Comparison of ENCODE assay signal across 9 mouse cellular contexts in genomic region chr7:30954971-30955520, GRCm38 (mm10). TPM values are rescaled to one million over a fixed set of nuclear protein-coding genes. Genes with fewer than 3 reads are reported as not detected.
DNase-seq lines count a peak whose midpoint lies in the region; ATAC-seq and TF ChIP-seq lines count a peak whose summit lies in the region.
"Had no signal": no experiment of that assay in that cellular context is flagged by ENCODE, and none has a peak within 500 bp of the region (broad histone marks: within the 10 kb centered on the region; RNA-seq: fewer than 3 reads in every experiment).

No protein-coding gene starts in this region.

- H3K36me3 ChIP-seq in heart, embryonic 10.5 days = peaks cover 65% of the 10 kb centered on the region
- peaks cover 78% of the 10 kb centered on the region for H3K36me3 ChIP-seq in G1E (replicated peaks)
- H3K36me3 ChIP-seq in forebrain, postnatal 0 days (ENCODE audit: insufficient read depth) = peaks cover 44% of the 10 kb centered on the region
- H3K36me3 ChIP-seq in liver, embryonic 15.5 days (replicated peaks) = peaks cover 68% of the 10 kb centered on the region

- H3K9ac ChIP-seq in forebrain, postnatal 0 days = 0 out of 2 replicates have a peak overlapping the region, but pooled peaks have one; percentile 99
- H3K9ac ChIP-seq in liver, embryonic 15.5 days = peak overlapping the region; percentile 98; the same call in 1 of the 2 replicates

- no peak for DNase-seq in heart, embryonic 10.5 days (ENCODE audit: low spot score)
- DNase-seq in heart, adult 18-20 months = no peak
- no peak for DNase-seq in G1E (ENCODE audit: low spot score)
- no peak for DNase-seq in forebrain, postnatal 0 days
- DNase-seq in ovary, postnatal 10 days (ENCODE audit: low spot score) = no peak
- DNase-seq in c-Kit-positive CD71-positive TER-119-positive erythroid progenitor cells, embryonic 14.5 days (ENCODE audit: low spot score) = no peak
- DNase-seq in right cerebral cortex, adult 18-20 months = no peak

- no peaks in the 10 kb centered on the region for H3K9me3 ChIP-seq in heart, embryonic 10.5 days
- no peaks in the 10 kb centered on the region for H3K9me3 ChIP-seq in G1E (replicated peaks)
- no peaks in the 10 kb centered on the region for H3K9me3 ChIP-seq in forebrain, postnatal 0 days (ENCODE audit: low read length)
- H3K9me3 ChIP-seq in liver, embryonic 15.5 days (replicated peaks) = no peaks in the 10 kb centered on the region

- peaks cover 20% of the 10 kb centered on the region for H3K4me1 ChIP-seq in heart, embryonic 10.5 days
- peaks cover 54% of the 10 kb centered on the region for H3K4me1 ChIP-seq in G1E (ENCODE audit: insufficient read depth, low read depth, low read length)
- peaks cover 15% of the 10 kb centered on the region for H3K4me1 ChIP-seq in forebrain, postnatal 0 days (ENCODE audit: insufficient read depth)
- peaks cover 47% of the 10 kb centered on the region for H3K4me1 ChIP-seq in liver, embryonic 15.5 days (replicated peaks)

- H3K27ac ChIP-seq in heart, embryonic 10.5 days = no peak overlapping the region
- no peak overlapping the region for H3K27ac ChIP-seq in forebrain, postnatal 0 days (ENCODE audit: low read depth, low read length)
- peak overlapping the region; percentile 93; the same call in 1 of the 2 replicates for H3K27ac ChIP-seq in liver, embryonic 15.5 days (replicated peaks)

- no peak for TF ChIP-seq CTCF in G1E (IDR thresholded peaks at IDR 0.05; ENCODE audit: low read depth, low read length)
- no peak for TF ChIP-seq CTCF in forebrain, postnatal 0 days (IDR thresholded peaks at IDR 0.05; ENCODE audit: low read depth)

- no peaks in the 10 kb centered on the region for H3K27me3 ChIP-seq in heart, embryonic 10.5 days (ENCODE audit: insufficient read depth, poor library complexity, severe bottlenecking)
- H3K27me3 ChIP-seq in G1E (ENCODE audit: insufficient read depth, low read length) = no peaks in the 10 kb centered on the region
- H3K27me3 ChIP-seq in forebrain, postnatal 0 days (ENCODE audit: insufficient read depth, low read length) = no peaks in the 10 kb centered on the region
- H3K27me3 ChIP-seq in liver, embryonic 15.5 days = no peaks in the 10 kb centered on the region

- H3K4me2 ChIP-seq in forebrain, postnatal 0 days (ENCODE audit: low read depth) = peak overlapping the region; percentile 67
- peak overlapping the region; percentile 93 for H3K4me2 ChIP-seq in liver, embryonic 15.5 days

- 91% methylated on average over 12 of the region's 12 CpGs for WGBS in heart, embryonic 10.5 days
- WGBS in forebrain, postnatal 0 days = 85% methylated on average over 12 of the region's 12 CpGs
- WGBS in liver, embryonic 15.5 days (ENCODE audit: insufficient replicate concordance) = 88% methylated on average over 12 of the region's 12 CpGs

- no peak for ATAC-seq in G1E (ENCODE audit: extremely low read depth, insufficient number of reproducible peaks, low FRiP score, poor library complexity, severe bottlenecking)
- no peak for ATAC-seq in forebrain, postnatal 0 days
- no peak for ATAC-seq in liver, embryonic 15.5 days (ENCODE audit: insufficient read depth)

- H3K4me3 ChIP-seq in heart, embryonic 10.5 days = peak overlapping the region; percentile 98
- peak overlapping the region; percentile 92 for H3K4me3 ChIP-seq in G1E (ENCODE audit: low read depth, low read length)
- H3K4me3 ChIP-seq in forebrain, postnatal 0 days (ENCODE audit: low read depth, low read length) = peak overlapping the region; percentile 94
- peak overlapping the region; percentile 96 for H3K4me3 ChIP-seq in liver, embryonic 15.5 days (replicated peaks)

RNA-seq across cellular contexts. Expression of gene Usf2, which starts 1.6 kb away (rescaled TPM):
- polyA plus RNA-seq in heart, embryonic 10.5 days (2016; fragmentation: Nextera tagmentation; extraction: Ambion mirVana) = 15.0 and 26.9 TPM in 2 replicates
- 100 to 1,000 TPM in 1 of 2 experiments, 10 to 100 TPM in 1; 99.4 to 112 TPM for total RNA-seq in heart, adult 18-20 months (2021)
- total RNA-seq in G1E (2014; fragmentation: Nextera tagmentation) (132 and 135 TPM in 2 replicates), G1E (2017) (63.8 and 69.9 TPM in 2 replicates)
- polyA plus RNA-seq in G1E (2012) = 101 and 113 TPM in 2 replicates
- 81.4 and 93.9 TPM in 2 replicates for total RNA-seq in forebrain, postnatal 0 days (2014; rRNA removed)
- polyA plus RNA-seq in forebrain, postnatal 0 days (2015; fragmentation: Nextera tagmentation; extraction: Ambion mirVana) = 18.9 and 22.6 TPM in 2 replicates
- polyA plus RNA-seq in liver, embryonic 15.5 days (2015; fragmentation: Nextera tagmentation; extraction: Ambion mirVana) = 12.4 TPM in 2 replicates

RNA-seq across cellular contexts. Expression of gene Hamp, which starts 11.2 kb away (rescaled TPM):
- polyA plus RNA-seq in heart, embryonic 10.5 days (2016; fragmentation: Nextera tagmentation; extraction: Ambion mirVana) = not detected in 2 replicates
- 10 to 100 TPM; 12.3 to 17.5 TPM for total RNA-seq in heart, adult 18-20 months (2021)
- total RNA-seq in G1E (2014; fragmentation: Nextera tagmentation) (not detected in 2 replicates), G1E (2017) (not detected in 2 replicates)
- polyA plus RNA-seq in G1E (2012) = not detected in 2 replicates
- total RNA-seq in forebrain, postnatal 0 days (2014; rRNA removed) = not detected in 2 replicates
- not detected in 2 replicates for polyA plus RNA-seq in forebrain, postnatal 0 days (2015; fragmentation: Nextera tagmentation; extraction: Ambion mirVana)
- 22.2 and 25.5 TPM in 2 replicates for polyA plus RNA-seq in liver, embryonic 15.5 days (2015; fragmentation: Nextera tagmentation; extraction: Ambion mirVana)
- total RNA-seq: layer of hippocampus, postnatal 10 days had no signal

RNA-seq across cellular contexts. Expression of gene Lsr, which starts 18.2 kb away (rescaled TPM):
- 16.6 and 40.3 TPM in 2 replicates for polyA plus RNA-seq in heart, embryonic 10.5 days (2016; fragmentation: Nextera tagmentation; extraction: Ambion mirVana)
- 1 to 10 TPM; 4.2 to 5.2 TPM for total RNA-seq in heart, adult 18-20 months (2021)
- total RNA-seq in G1E (2014; fragmentation: Nextera tagmentation) (not detected in 2 replicates), G1E (2017) (0.11 TPM in 1 of 2 replicates, not detected in the other)
- polyA plus RNA-seq in G1E (2012) = not detected in 2 replicates
- total RNA-seq in forebrain, postnatal 0 days (2014; rRNA removed) = 17.6 and 19.3 TPM in 2 replicates
- polyA plus RNA-seq in forebrain, postnatal 0 days (2015; fragmentation: Nextera tagmentation; extraction: Ambion mirVana) = 25.1 and 25.9 TPM in 2 replicates
- 28.1 and 31.2 TPM in 2 replicates for polyA plus RNA-seq in liver, embryonic 15.5 days (2015; fragmentation: Nextera tagmentation; extraction: Ambion mirVana)

RNA-seq across cellular contexts. Expression of gene Fam187b, which starts 18.5 kb away (rescaled TPM):
- 1.2 and 2.5 TPM in 2 replicates for polyA plus RNA-seq in heart, embryonic 10.5 days (2016; fragmentation: Nextera tagmentation; extraction: Ambion mirVana)
- total RNA-seq in heart, adult 18-20 months (2021) = not detected
- not detected in 2 replicates for total RNA-seq in G1E (2014; fragmentation: Nextera tagmentation)
- 0.12 and 0.27 TPM in 2 replicates for total RNA-seq in G1E (2017)
- 0.03 TPM in 1 of 2 replicates, not detected in the other for polyA plus RNA-seq in G1E (2012)
- total RNA-seq in forebrain, postnatal 0 days (2014; rRNA removed) = 0.08 and 0.48 TPM in 2 replicates
- polyA plus RNA-seq in forebrain, postnatal 0 days (2015; fragmentation: Nextera tagmentation; extraction: Ambion mirVana) = 0.50 and 0.78 TPM in 2 replicates
- polyA plus RNA-seq in liver, embryonic 15.5 days (2015; fragmentation: Nextera tagmentation; extraction: Ambion mirVana) = 2.4 and 3.4 TPM in 2 replicates

RNA-seq across cellular contexts. Expression of gene Hamp2, which starts 30.6 kb away (rescaled TPM):
- not detected in 2 replicates for polyA plus RNA-seq in heart, embryonic 10.5 days (2016; fragmentation: Nextera tagmentation; extraction: Ambion mirVana)
- total RNA-seq in heart, adult 18-20 months (2021) = 1 to 10 TPM; 5.6 to 7.0 TPM
- total RNA-seq in G1E (2014; fragmentation: Nextera tagmentation) = not detected in 2 replicates
- not detected in 2 replicates for total RNA-seq in G1E (2017)
- not detected in 2 replicates for polyA plus RNA-seq in G1E (2012)
- not detected in 2 replicates for total RNA-seq in forebrain, postnatal 0 days (2014; rRNA removed)
- polyA plus RNA-seq in forebrain, postnatal 0 days (2015; fragmentation: Nextera tagmentation; extraction: Ambion mirVana) = not detected in 2 replicates
- not detected in 2 replicates for polyA plus RNA-seq in liver, embryonic 15.5 days (2015; fragmentation: Nextera tagmentation; extraction: Ambion mirVana)
- total RNA-seq: layer of hippocampus, postnatal 10 days had no signal

Comparison
In these comparisons a context has a peak if more than half of its experiments do, and no peak if none do; other contexts are left out.
1. RNA of gene Hamp, which starts 11.2 kb away (polyA plus RNA-seq): 22.2 to 25.5 TPM in liver, embryonic 15.5 days; not detected in heart, embryonic 10.5 days, not detected in G1E and not detected in forebrain, postnatal 0 days; every median in the first group is over 10 times any median in the second.
2. RNA of gene Lsr, which starts 18.2 kb away (polyA plus RNA-seq): 16.6 to 40.3 TPM in heart, embryonic 10.5 days, 28.1 to 31.2 TPM in liver, embryonic 15.5 days and 25.1 to 25.9 TPM in forebrain, postnatal 0 days; not detected in G1E; every median in the first group is over 10 times any median in the second.
3. Peak in every context shown above with its lines, with median percentiles within 50 percentile points of each other: H3K4me3 ChIP-seq.